Mouse (Mus musculus): ENCODE measurements around the gene Ppp1r1a.

DNA sequence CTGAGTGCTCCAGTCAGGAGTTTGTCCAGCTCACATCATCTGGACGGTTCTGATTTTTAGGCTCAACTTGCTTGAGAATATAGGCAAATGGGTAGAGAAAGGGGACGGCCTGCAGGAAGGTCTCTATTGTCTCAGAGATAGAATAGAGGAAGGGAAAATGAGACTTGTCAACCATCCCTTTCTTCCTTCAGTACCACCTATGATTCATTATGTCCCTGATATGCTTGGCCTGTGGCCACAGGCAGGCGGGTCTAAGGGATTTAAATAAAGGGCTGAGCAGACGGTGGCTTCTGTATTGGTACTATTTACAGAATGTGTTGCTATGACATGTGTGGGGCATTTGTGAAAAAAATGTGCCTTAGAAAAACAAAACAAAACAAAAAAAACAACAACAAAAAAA lies 49.5 kb downstream of the Ppp1r1a start:
- TF ChIP-seq CTCF (IDR thresholded peaks at IDR 0.05) (no peak), POLR2A (IDR thresholded peaks at IDR 0.05; ENCODE audit: insufficient read depth, low read depth, low read length) (no peak)

Data from heart, adult 2 months (tissue).